Mouse (Mus musculus): ENCODE measurements around the gene Sbno2. TPM values are rescaled to one million over a fixed set of nuclear protein-coding genes. Genes with fewer than 3 reads are reported as not detected.
A peak's percentile ranks its signal among the peaks of the same experiment; 100 is the strongest.

The Sbno2 gene
- polyA plus RNA-seq, 1 experiment from 2014 or later: 13.2 TPM

- under 1% methylated on average over 87 of the region's 88 CpGs for WGBS
- peaks cover 48% of the 10 kb centered on the region for H3K36me3 ChIP-seq (ENCODE audit: control insufficient read depth, insufficient read depth, low read length)
- H3K9me3 ChIP-seq (ENCODE audit: control insufficient read depth, low read depth, low read length): no peaks in the 10 kb centered on the region
- H3K27ac ChIP-seq (ENCODE audit: low read length): peak overlapping the region; percentile 100
- H3K27me3 ChIP-seq (ENCODE audit: control insufficient read depth, insufficient read depth, low read length): no peaks in the 10 kb centered on the region
- H3K4me3 ChIP-seq (ENCODE audit: low read depth, low read length): peak overlapping the region; percentile 67
- peaks cover 44% of the 10 kb centered on the region for H3K4me1 ChIP-seq (ENCODE audit: control insufficient read depth, insufficient read depth, low read length)
- peak overlapping the region; percentile 92 for H3K9ac ChIP-seq (replicated peaks; ENCODE audit: low read depth, low read length)
- H3K4me2 ChIP-seq (replicated peaks; ENCODE audit: low read depth, low read length): peak overlapping the region; percentile 94
- peak; percentile 79 for ATAC-seq (ENCODE audit: insufficient number of reproducible peaks, insufficient read depth, low FRiP score, low read depth)
Measured at GRCm38 (mm10) chr10:80149291-80150225, 44.2 kb upstream of the Sbno2 start.

GRCm38 (mm10) chr10:80148610-80149290 is 43.4 kb upstream of the Sbno2 start:
- Histone ChIP-seq H3K4me3 (ENCODE audit: low read depth, low read length) (peak overlapping the region; percentile 67), H3K4me2 (replicated peaks; ENCODE audit: low read depth, low read length) (peak overlapping the region; percentile 46), H3K9me3 (ENCODE audit: control insufficient read depth, low read depth, low read length) (no peaks in the 10 kb centered on the region), H3K36me3 (ENCODE audit: control insufficient read depth, insufficient read depth, low read length) (peaks cover 47% of the 10 kb centered on the region), H3K27ac (ENCODE audit: low read length) (peak overlapping the region; percentile 100), H3K4me1 (ENCODE audit: control insufficient read depth, insufficient read depth, low read length) (peaks cover 41% of the 10 kb centered on the region), H3K27me3 (ENCODE audit: control insufficient read depth, insufficient read depth, low read length) (no peaks in the 10 kb centered on the region), H3K9ac (replicated peaks; ENCODE audit: low read depth, low read length) (peak overlapping the region; percentile 90)
- WGBS: under 1% methylated on average over 57 of the region's 57 CpGs
- peak; percentile 42 for ATAC-seq (ENCODE audit: insufficient number of reproducible peaks, insufficient read depth, low FRiP score, low read depth)

GRCm38 (mm10) chr10:80147719-80148601 is 42.6 kb upstream of the Sbno2 start, which contains the start of gene Midn:
Gene Midn, plus strand, starts transcription at chr10:80148272.
- Histone ChIP-seq H3K4me1 (ENCODE audit: control insufficient read depth, insufficient read depth, low read length) (peaks cover 33% of the 10 kb centered on the region), H3K9ac (replicated peaks; ENCODE audit: low read depth, low read length) (peak within 1 kb of the TSS; percentile 90), H3K27me3 (ENCODE audit: control insufficient read depth, insufficient read depth, low read length) (no peaks in the 10 kb centered on the region), H3K9me3 (ENCODE audit: control insufficient read depth, low read depth, low read length) (no peaks in the 10 kb centered on the region), H3K27ac (ENCODE audit: low read length) (peak within 1 kb of the TSS; percentile 100), H3K4me2 (replicated peaks; ENCODE audit: low read depth, low read length) (peak within 1 kb of the TSS; percentile 46), H3K36me3 (ENCODE audit: control insufficient read depth, insufficient read depth, low read length) (peaks cover 44% of the 10 kb centered on the region), H3K4me3 (ENCODE audit: low read depth, low read length) (peak within 1 kb of the TSS; percentile 67)
- ATAC-seq (ENCODE audit: insufficient number of reproducible peaks, insufficient read depth, low FRiP score, low read depth): peak; percentile 46
- WGBS: 2% methylated on average over 39 of the region's 42 CpGs

GRCm38 (mm10) chr10:80147146-80147718 is 41.9 kb upstream of the Sbno2 start:
- 63% methylated on average over 5 of the region's 5 CpGs for WGBS
- Histone ChIP-seq H3K9me3 (ENCODE audit: control insufficient read depth, low read depth, low read length) (no peaks in the 10 kb centered on the region), H3K4me1 (ENCODE audit: control insufficient read depth, insufficient read depth, low read length) (peaks cover 29% of the 10 kb centered on the region), H3K27me3 (ENCODE audit: control insufficient read depth, insufficient read depth, low read length) (no peaks in the 10 kb centered on the region), H3K36me3 (ENCODE audit: control insufficient read depth, insufficient read depth, low read length) (peaks cover 37% of the 10 kb centered on the region; the same call in 1 of the 2 replicates), H3K4me3 (ENCODE audit: low read depth, low read length) (peak overlapping the region; percentile 67; the same call in 1 of the 2 replicates), H3K4me2 (replicated peaks; ENCODE audit: low read depth, low read length) (peak overlapping the region; percentile 46), H3K9ac (replicated peaks; ENCODE audit: low read depth, low read length) (peak overlapping the region; percentile 90; the same call in 1 of the 2 replicates), H3K27ac (ENCODE audit: low read length) (peak overlapping the region; percentile 100)
- ATAC-seq (ENCODE audit: insufficient number of reproducible peaks, insufficient read depth, low FRiP score, low read depth): no peak

GRCm38 (mm10) chr10:80146568-80147011 is 41.2 kb upstream of the Sbno2 start:
- Histone ChIP-seq H3K9ac (replicated peaks; ENCODE audit: low read depth, low read length) (0 out of 2 replicates have a peak overlapping the region, but pooled peaks have one; percentile 18), H3K4me1 (ENCODE audit: control insufficient read depth, insufficient read depth, low read length) (peaks cover 29% of the 10 kb centered on the region), H3K27me3 (ENCODE audit: control insufficient read depth, insufficient read depth, low read length) (no peaks in the 10 kb centered on the region), H3K4me3 (ENCODE audit: low read depth, low read length) (no peak overlapping the region), H3K4me2 (replicated peaks; ENCODE audit: low read depth, low read length) (no peak overlapping the region), H3K36me3 (ENCODE audit: control insufficient read depth, insufficient read depth, low read length) (peaks cover 31% of the 10 kb centered on the region; the same call in 1 of the 2 replicates), H3K9me3 (ENCODE audit: control insufficient read depth, low read depth, low read length) (no peaks in the 10 kb centered on the region), H3K27ac (ENCODE audit: low read length) (peak overlapping the region; percentile 100; the same call in 1 of the 2 replicates)
- 71% methylated on average over 4 of the region's 4 CpGs for WGBS
- ATAC-seq (ENCODE audit: insufficient number of reproducible peaks, insufficient read depth, low FRiP score, low read depth): no peak

GRCm38 (mm10) chr10:80145896-80146295 is 40.5 kb upstream of the Sbno2 start:
- peaks cover 27% of the 10 kb centered on the region; the same call in 1 of the 2 replicates for H3K36me3 ChIP-seq (ENCODE audit: control insufficient read depth, insufficient read depth, low read length)
- no peaks in the 10 kb centered on the region for H3K27me3 ChIP-seq (ENCODE audit: control insufficient read depth, insufficient read depth, low read length)
- H3K4me2 ChIP-seq (replicated peaks; ENCODE audit: low read depth, low read length): no peak overlapping the region
- H3K4me3 ChIP-seq (ENCODE audit: low read depth, low read length): no peak overlapping the region
- H3K9me3 ChIP-seq (ENCODE audit: control insufficient read depth, low read depth, low read length): no peaks in the 10 kb centered on the region
- H3K9ac ChIP-seq (replicated peaks; ENCODE audit: low read depth, low read length): no peak overlapping the region
- H3K27ac ChIP-seq (ENCODE audit: low read length): peak overlapping the region; percentile 100; the same call in 1 of the 2 replicates
- 87% methylated on average over 6 of the region's 6 CpGs for WGBS
- peaks cover 31% of the 10 kb centered on the region for H3K4me1 ChIP-seq (ENCODE audit: control insufficient read depth, insufficient read depth, low read length)
- no peak for ATAC-seq (ENCODE audit: insufficient number of reproducible peaks, insufficient read depth, low FRiP score, low read depth)

- Histone ChIP-seq H3K4me2 (replicated peaks; ENCODE audit: low read depth, low read length) (no peak overlapping the region), H3K9me3 (ENCODE audit: control insufficient read depth, low read depth, low read length) (no peaks in the 10 kb centered on the region), H3K36me3 (ENCODE audit: control insufficient read depth, insufficient read depth, low read length) (peaks cover 27% of the 10 kb centered on the region; the same call in 1 of the 2 replicates), H3K27ac (ENCODE audit: low read length) (peak overlapping the region; percentile 100; the same call in 1 of the 2 replicates), H3K4me3 (ENCODE audit: low read depth, low read length) (no peak overlapping the region), H3K4me1 (ENCODE audit: control insufficient read depth, insufficient read depth, low read length) (peaks cover 33% of the 10 kb centered on the region), H3K9ac (replicated peaks; ENCODE audit: low read depth, low read length) (no peak overlapping the region), H3K27me3 (ENCODE audit: control insufficient read depth, insufficient read depth, low read length) (no peaks in the 10 kb centered on the region)
- 75% methylated on average over 20 of the region's 20 CpGs for WGBS
- ATAC-seq (ENCODE audit: insufficient number of reproducible peaks, insufficient read depth, low FRiP score, low read depth): no peak
Measured at GRCm38 (mm10) chr10:80144864-80145838, 39.8 kb upstream of the Sbno2 start.
